Mouse (Mus musculus): ENCODE data around the gene Cth. TPM values are rescaled to one million over a fixed set of nuclear protein-coding genes. Genes with fewer than 3 reads are reported as not detected.

Gene Cth
- 70.8 and 74.7 TPM in 2 replicates for polyA plus RNA-seq (2015; fragmentation: Nextera tagmentation; extraction: Ambion mirVana)

GRCm38 (mm10) chr3:157924692-157925328 is at the start of gene Cth:
Gene Cth (minus strand): TSS chr3:157925077.
- ATAC-seq, result peak; percentile 99
- Histone ChIP-seq H3K4me3 (ENCODE audit: low read length) (peak within 1 kb of the TSS; percentile 67), H3K27ac (ENCODE audit: low read length) (0 out of 2 replicates have a peak within 1 kb of the TSS, but pooled peaks have one; percentile 48), H3K9me3 (ENCODE audit: control insufficient read depth, low read length) (no peaks in the 10 kb centered on the region), H3K27me3 (replicated peaks; ENCODE audit: control insufficient read depth, insufficient read depth, low read length) (no peaks in the 10 kb centered on the region), H3K4me2 (ENCODE audit: low read depth, low read length) (peak within 1 kb of the TSS; percentile 82), H3K4me1 (ENCODE audit: control insufficient read depth, insufficient read depth, low read length) (0 out of 2 replicates have a peak, but pooled peaks cover 4% of the 10 kb centered on the region), H3K36me3 (ENCODE audit: control insufficient read depth, insufficient read depth, low read length) (no peaks in the 10 kb centered on the region), H3K9ac (ENCODE audit: low read depth, low read length) (peak within 1 kb of the TSS; percentile 65)
- under 1% methylated on average over 30 of the region's 30 CpGs for WGBS

GRCm38 (mm10) chr3:157973236-157973635 is 48.4 kb upstream of the Cth start:
- Histone ChIP-seq H3K27ac (ENCODE audit: low read length) (no peak overlapping the region), H3K4me3 (ENCODE audit: low read length) (no peak overlapping the region), H3K36me3 (ENCODE audit: control insufficient read depth, insufficient read depth, low read length) (peaks cover 5% of the 10 kb centered on the region; the same call in 1 of the 2 replicates), H3K4me1 (ENCODE audit: control insufficient read depth, insufficient read depth, low read length) (no peaks in the 10 kb centered on the region), H3K4me2 (ENCODE audit: low read depth, low read length) (no peak overlapping the region), H3K9me3 (ENCODE audit: control insufficient read depth, low read length) (no peaks in the 10 kb centered on the region), H3K27me3 (replicated peaks; ENCODE audit: control insufficient read depth, insufficient read depth, low read length) (no peaks in the 10 kb centered on the region), H3K9ac (ENCODE audit: low read depth, low read length) (no peak overlapping the region)
- no peak for ATAC-seq
- 99% methylated on average over 2 of the region's 2 CpGs for WGBS

- Histone ChIP-seq H3K9me3 (ENCODE audit: control insufficient read depth, low read length) (no peaks in the 10 kb centered on the region), H3K4me1 (ENCODE audit: control insufficient read depth, insufficient read depth, low read length) (no peaks in the 10 kb centered on the region), H3K36me3 (ENCODE audit: control insufficient read depth, insufficient read depth, low read length) (peaks cover 5% of the 10 kb centered on the region; the same call in 1 of the 2 replicates), H3K27ac (ENCODE audit: low read length) (no peak overlapping the region), H3K4me3 (ENCODE audit: low read length) (no peak overlapping the region), H3K27me3 (replicated peaks; ENCODE audit: control insufficient read depth, insufficient read depth, low read length) (no peaks in the 10 kb centered on the region), H3K4me2 (ENCODE audit: low read depth, low read length) (no peak overlapping the region), H3K9ac (ENCODE audit: low read depth, low read length) (no peak overlapping the region)
- no peak for ATAC-seq
- WGBS, result 87% methylated on average over 2 of the region's 2 CpGs
Observed at GRCm38 (mm10) chr3:157971151-157971550, 46.3 kb upstream of the Cth start.

- Histone ChIP-seq H3K4me3 (ENCODE audit: low read length) (no peak overlapping the region), H3K4me2 (ENCODE audit: low read depth, low read length) (no peak overlapping the region), H3K27ac (ENCODE audit: low read length) (no peak overlapping the region), H3K27me3 (replicated peaks; ENCODE audit: control insufficient read depth, insufficient read depth, low read length) (no peaks in the 10 kb centered on the region), H3K4me1 (ENCODE audit: control insufficient read depth, insufficient read depth, low read length) (no peaks in the 10 kb centered on the region), H3K9me3 (ENCODE audit: control insufficient read depth, low read length) (no peaks in the 10 kb centered on the region), H3K9ac (ENCODE audit: low read depth, low read length) (no peak overlapping the region), H3K36me3 (ENCODE audit: control insufficient read depth, insufficient read depth, low read length) (no peaks in the 10 kb centered on the region)
- ATAC-seq, result no peak
Observed at GRCm38 (mm10) chr3:157957320-157957719, 32.4 kb upstream of the Cth start.

GRCm38 (mm10) chr3:157956201-157956600 is 31.3 kb upstream of the Cth start:
- no peak overlapping the region for H3K4me2 ChIP-seq (ENCODE audit: low read depth, low read length)
- H3K4me3 ChIP-seq (ENCODE audit: low read length), result no peak overlapping the region
- H3K27ac ChIP-seq (ENCODE audit: low read length), result no peak overlapping the region
- WGBS, result 89% methylated on average over 3 of the region's 3 CpGs
- H3K36me3 ChIP-seq (ENCODE audit: control insufficient read depth, insufficient read depth, low read length), result no peaks in the 10 kb centered on the region
- H3K27me3 ChIP-seq (replicated peaks; ENCODE audit: control insufficient read depth, insufficient read depth, low read length), result no peaks in the 10 kb centered on the region
- no peak for ATAC-seq
- H3K4me1 ChIP-seq (ENCODE audit: control insufficient read depth, insufficient read depth, low read length), result no peaks in the 10 kb centered on the region
- no peaks in the 10 kb centered on the region for H3K9me3 ChIP-seq (ENCODE audit: control insufficient read depth, low read length)
- no peak overlapping the region for H3K9ac ChIP-seq (ENCODE audit: low read depth, low read length)

- H3K9ac ChIP-seq (ENCODE audit: low read depth, low read length), result no peak overlapping the region
- no peak overlapping the region for H3K27ac ChIP-seq (ENCODE audit: low read length)
- H3K4me3 ChIP-seq (ENCODE audit: low read length), result no peak overlapping the region
- no peaks in the 10 kb centered on the region for H3K4me1 ChIP-seq (ENCODE audit: control insufficient read depth, insufficient read depth, low read length)
- no peak for ATAC-seq
- H3K9me3 ChIP-seq (ENCODE audit: control insufficient read depth, low read length), result no peaks in the 10 kb centered on the region
- no peaks in the 10 kb centered on the region for H3K27me3 ChIP-seq (replicated peaks; ENCODE audit: control insufficient read depth, insufficient read depth, low read length)
- H3K36me3 ChIP-seq (ENCODE audit: control insufficient read depth, insufficient read depth, low read length), result no peaks in the 10 kb centered on the region
- no peak overlapping the region for H3K4me2 ChIP-seq (ENCODE audit: low read depth, low read length)
- WGBS, result 81% methylated on average over 2 of the region's 2 CpGs
Observed at GRCm38 (mm10) chr3:157955466-157955865, 30.6 kb upstream of the Cth start.

- ATAC-seq, result no peak
- Histone ChIP-seq H3K27me3 (replicated peaks; ENCODE audit: control insufficient read depth, insufficient read depth, low read length) (no peaks in the 10 kb centered on the region), H3K9me3 (ENCODE audit: control insufficient read depth, low read length) (no peaks in the 10 kb centered on the region), H3K4me2 (ENCODE audit: low read depth, low read length) (no peak overlapping the region), H3K4me1 (ENCODE audit: control insufficient read depth, insufficient read depth, low read length) (peaks cover 3% of the 10 kb centered on the region; the same call in 1 of the 2 replicates), H3K27ac (ENCODE audit: low read length) (no peak overlapping the region), H3K9ac (ENCODE audit: low read depth, low read length) (no peak overlapping the region), H3K4me3 (ENCODE audit: low read length) (no peak overlapping the region), H3K36me3 (ENCODE audit: control insufficient read depth, insufficient read depth, low read length) (no peaks in the 10 kb centered on the region)
- WGBS, result 82% methylated on average over 2 of the region's 2 CpGs
Observed at GRCm38 (mm10) chr3:157952716-157953115, 27.8 kb upstream of the Cth start.

- Histone ChIP-seq H3K9me3 (ENCODE audit: control insufficient read depth, low read length) (no peaks in the 10 kb centered on the region), H3K9ac (ENCODE audit: low read depth, low read length) (peak overlapping the region; percentile 96), H3K27ac (ENCODE audit: low read length) (peak overlapping the region; percentile 98)
Observed at GRCm38 (mm10) chr3:157947383-157948280, 22.8 kb upstream of the Cth start.

GRCm38 (mm10) chr3:157946843-157947358 is 22.0 kb upstream of the Cth start, which contains the start of gene Ankrd13c:
Gene Ankrd13c (plus strand): TSS chr3:157947239.
- ATAC-seq, result peak; percentile 98
- peak within 1 kb of the TSS; percentile 96 for H3K9ac ChIP-seq (ENCODE audit: low read depth, low read length)
- WGBS, result under 1% methylated on average over 41 of the region's 45 CpGs
- H3K9me3 ChIP-seq (ENCODE audit: control insufficient read depth, low read length), result no peaks in the 10 kb centered on the region
- H3K27ac ChIP-seq (ENCODE audit: low read length), result peak within 1 kb of the TSS; percentile 98
- peak within 1 kb of the TSS; percentile 99 for H3K4me3 ChIP-seq (ENCODE audit: low read length)
- H3K36me3 ChIP-seq (ENCODE audit: control insufficient read depth, insufficient read depth, low read length), result no peaks in the 10 kb centered on the region
- no peaks in the 10 kb centered on the region for H3K27me3 ChIP-seq (replicated peaks; ENCODE audit: control insufficient read depth, insufficient read depth, low read length)
- peak within 1 kb of the TSS; percentile 65 for H3K4me2 ChIP-seq (ENCODE audit: low read depth, low read length)
- H3K4me1 ChIP-seq (ENCODE audit: control insufficient read depth, insufficient read depth, low read length), result peaks cover 6% of the 10 kb centered on the region; the same call in 1 of the 2 replicates

More at GRCm38 (mm10) chr3:157947383-157948280, 22.8 kb upstream of the Cth start:
- Histone ChIP-seq H3K27me3 (replicated peaks; ENCODE audit: control insufficient read depth, insufficient read depth, low read length) (no peaks in the 10 kb centered on the region), H3K36me3 (ENCODE audit: control insufficient read depth, insufficient read depth, low read length) (no peaks in the 10 kb centered on the region), H3K4me2 (ENCODE audit: low read depth, low read length) (peak overlapping the region; percentile 65), H3K4me1 (ENCODE audit: control insufficient read depth, insufficient read depth, low read length) (peaks cover 6% of the 10 kb centered on the region; the same call in 1 of the 2 replicates), H3K4me3 (ENCODE audit: low read length) (peak overlapping the region; percentile 99)
- under 1% methylated on average over 80 of the region's 93 CpGs for WGBS
- peak; percentile 81 for ATAC-seq
